Mouse (Mus musculus) midbrain, embryonic 14.5 days (tissue): ENCODE results near the gene Olfr796. TPM values are rescaled to one million over a fixed set of nuclear protein-coding genes. Genes with fewer than 3 reads are reported as not detected.

Source experiments
- ATAC-seq: fragments of 200-750 bp; cut with Nextera tagmentation; 2 replicates; pipeline ENCODE4 v1.8.0; 2017; ENCODE audit warnings: moderate number of reproducible peaks, moderate library complexity; ENCODE audit not compliant: low FRiP score, low TSS enrichment
- DNase-seq: peaks from one replicate; pipeline ENCODE4 v3.0.0-alpha.2; 2015
- H3K27ac ChIP-seq: fragments of 300-500 bp; sonication (generic); replicated peaks from 2 replicates; pipeline ENCODE4 v1.5.1; 2014; ENCODE audit warnings: mild to moderate bottlenecking, low read depth, low read length, moderate library complexity
- H3K27me3 ChIP-seq: fragments of 300-500 bp; sonication (generic); 2 replicates; pipeline ENCODE4 v1.6.1; 2014; ENCODE audit warnings: low read length, control low read depth, mixed read lengths; ENCODE audit not compliant: control insufficient read depth, insufficient read depth
- H3K36me3 ChIP-seq: fragments of 300-500 bp; sonication (generic); 2 replicates; pipeline ENCODE4 v1.6.1; 2014; ENCODE audit warnings: low read length, control low read depth; ENCODE audit not compliant: control insufficient read depth, insufficient read depth
- H3K4me1 ChIP-seq: fragments of 300-500 bp; sonication (generic); 2 replicates; pipeline ENCODE4 v1.6.1; 2014; ENCODE audit warnings: mild to moderate bottlenecking, antibody characterized with exemption, low read length, control low read depth; ENCODE audit not compliant: control insufficient read depth, insufficient read depth
- H3K4me2 ChIP-seq: fragments of 300-500 bp; sonication (generic); 2 replicates; pipeline ENCODE4 v1.6.1; 2014; ENCODE audit warnings: mild to moderate bottlenecking, low read length, moderate library complexity
- H3K4me3 ChIP-seq: fragments of 300-500 bp; sonication (generic); replicated peaks from 2 replicates; pipeline ENCODE4 v1.5.1; 2014; ENCODE audit warnings: low read depth, low read length
- H3K9ac ChIP-seq: fragments of 300-500 bp; sonication (generic); replicated peaks from 2 replicates; pipeline ENCODE4 v1.6.1; 2014; ENCODE audit warnings: mild to moderate bottlenecking, low read length, moderate library complexity
- H3K9me3 ChIP-seq: fragments of 300-500 bp; sonication (generic); 2 replicates; pipeline ENCODE4 v1.6.1; 2016; ENCODE audit warnings: low read length, control low read depth, mixed read lengths; ENCODE audit not compliant: control insufficient read depth
- WGBS: fragments of 180-500 bp; shearing (Covaris S2); extraction: QIAGEN DNeasy Blood & Tissue Kit; methylation state at CpG from one replicate; pipeline ENCODE4 v1.1.7; 2014; 5-methylcytosine and 5-hydroxymethylcytosine counted together
- polyA plus RNA-seq: library from polyadenylated mRNA; unstranded; fragments of >200 nt; fragmentation: Nextera tagmentation; extraction: Ambion mirVana; gene quantifications from 2 replicates; pipeline ENCODE4 v1.2.1, GENCODE M21; 2014

Olfr796 gene
- polyA plus RNA-seq, result not detected in 2 replicates

- ATAC-seq, result no peak
These were observed at the start of gene Olfr796 for GRCm38 (mm10) chr10:129612470-129612869. TSS of gene Olfr796 (minus strand) at chr10:129612570.

GRCm38 (mm10) chr10:129657394-129657793 lies 45.0 kb upstream of the Olfr796 start, which contains the start of gene Olfr800:
TSS of gene Olfr800 (plus strand) at chr10:129657694.
- H3K27ac ChIP-seq, result no peak within 1 kb of the TSS
- H3K9me3 ChIP-seq, result no peaks in the 10 kb centered on the region
- ATAC-seq (no peak), DNase-seq (no peak)
- no peak within 1 kb of the TSS for H3K4me3 ChIP-seq
- H3K9ac ChIP-seq, result no peak within 1 kb of the TSS
- H3K27me3 ChIP-seq, result no peaks in the 10 kb centered on the region
- no peak within 1 kb of the TSS for H3K4me2 ChIP-seq
- H3K4me1 ChIP-seq, result no peaks in the 10 kb centered on the region
- no peaks in the 10 kb centered on the region for H3K36me3 ChIP-seq

More at GRCm38 (mm10) chr10:129612470-129612869, at the start of gene Olfr796:
- H3K4me2 ChIP-seq, result no peak within 1 kb of the TSS
- no peaks in the 10 kb centered on the region for H3K4me1 ChIP-seq
- WGBS, result 95% methylated on average over 1 of the region's 1 CpGs
- no peaks in the 10 kb centered on the region for H3K27me3 ChIP-seq
- no peaks in the 10 kb centered on the region for H3K9me3 ChIP-seq
- no peak for DNase-seq
- H3K27ac ChIP-seq, result no peak within 1 kb of the TSS
- H3K9ac ChIP-seq, result no peak within 1 kb of the TSS
- H3K36me3 ChIP-seq, result no peaks in the 10 kb centered on the region
- H3K4me3 ChIP-seq, result no peak within 1 kb of the TSS

- Histone ChIP-seq H3K9ac (no peak overlapping the region), H3K27me3 (no peaks in the 10 kb centered on the region), H3K4me2 (no peak overlapping the region), H3K36me3 (no peaks in the 10 kb centered on the region), H3K9me3 (no peaks in the 10 kb centered on the region), H3K4me1 (no peaks in the 10 kb centered on the region), H3K27ac (no peak overlapping the region), H3K4me3 (no peak overlapping the region)
- no peak for DNase-seq
- WGBS, result 82% methylated on average over 1 of the region's 1 CpGs
- no peak for ATAC-seq
These were observed 39.4 kb upstream of the Olfr796 start for GRCm38 (mm10) chr10:129651763-129652162.

GRCm38 (mm10) chr10:129637184-129637583 lies 24.8 kb upstream of the Olfr796 start, which contains the start of gene Olfr799:
TSS of gene Olfr799 (plus strand) at chr10:129637484.
- 47% methylated on average over 1 of the region's 1 CpGs for WGBS
- H3K9ac ChIP-seq, result no peak within 1 kb of the TSS
- H3K4me1 ChIP-seq, result no peaks in the 10 kb centered on the region
- no peaks in the 10 kb centered on the region for H3K36me3 ChIP-seq
- H3K4me2 ChIP-seq, result no peak within 1 kb of the TSS
- DNase-seq (no peak), ATAC-seq (no peak)
- no peaks in the 10 kb centered on the region for H3K27me3 ChIP-seq
- no peaks in the 10 kb centered on the region for H3K9me3 ChIP-seq
- no peak within 1 kb of the TSS for H3K27ac ChIP-seq
- no peak within 1 kb of the TSS for H3K4me3 ChIP-seq

GRCm38 (mm10) chr10:129627834-129628233 lies 15.5 kb upstream of the Olfr796 start, which contains the start of gene Olfr798:
TSS of gene Olfr798 (minus strand) at chr10:129627934.
- Histone ChIP-seq H3K27ac (no peak within 1 kb of the TSS), H3K4me3 (no peak within 1 kb of the TSS), H3K27me3 (no peaks in the 10 kb centered on the region), H3K36me3 (no peaks in the 10 kb centered on the region), H3K4me1 (no peaks in the 10 kb centered on the region), H3K9ac (no peak within 1 kb of the TSS), H3K9me3 (no peaks in the 10 kb centered on the region), H3K4me2 (no peak within 1 kb of the TSS)
- 89% methylated on average over 1 of the region's 1 CpGs for WGBS
- DNase-seq (no peak), ATAC-seq (no peak)

GRCm38 (mm10) chr10:129623251-129623650 lies 10.9 kb upstream of the Olfr796 start:
- ATAC-seq (no peak), DNase-seq (peak; percentile 39)
- Histone ChIP-seq H3K27me3 (no peaks in the 10 kb centered on the region), H3K9me3 (no peaks in the 10 kb centered on the region), H3K27ac (no peak overlapping the region), H3K36me3 (no peaks in the 10 kb centered on the region), H3K4me1 (no peaks in the 10 kb centered on the region), H3K4me3 (no peak overlapping the region), H3K9ac (no peak overlapping the region), H3K4me2 (no peak overlapping the region)

- WGBS, result 32% methylated on average over 1 of the region's 1 CpGs
- no peaks in the 10 kb centered on the region for H3K36me3 ChIP-seq
- H3K9ac ChIP-seq, result no peak overlapping the region
- H3K4me1 ChIP-seq, result no peaks in the 10 kb centered on the region
- no peaks in the 10 kb centered on the region for H3K9me3 ChIP-seq
- no peaks in the 10 kb centered on the region for H3K27me3 ChIP-seq
- peak; percentile 6 for DNase-seq
- ATAC-seq, result no peak
- no peak overlapping the region for H3K27ac ChIP-seq
- no peak overlapping the region for H3K4me2 ChIP-seq
- no peak overlapping the region for H3K4me3 ChIP-seq
These were observed 9.4 kb upstream of the Olfr796 start for GRCm38 (mm10) chr10:129621724-129622123.

GRCm38 (mm10) chr10:129577066-129577465 lies 35.3 kb downstream of the Olfr796 start:
- no peaks in the 10 kb centered on the region for H3K27me3 ChIP-seq
- ATAC-seq (no peak), DNase-seq (peak; percentile 41)
- H3K9me3 ChIP-seq, result no peaks in the 10 kb centered on the region
- H3K9ac ChIP-seq, result no peak overlapping the region
- WGBS, result 46% methylated on average over 1 of the region's 1 CpGs
- H3K4me1 ChIP-seq, result no peaks in the 10 kb centered on the region
- H3K27ac ChIP-seq, result no peak overlapping the region
- H3K4me2 ChIP-seq, result no peak overlapping the region
- H3K36me3 ChIP-seq, result no peaks in the 10 kb centered on the region
- no peak overlapping the region for H3K4me3 ChIP-seq

GRCm38 (mm10) chr10:129567355-129567754 lies 45.0 kb downstream of the Olfr796 start, which contains the start of gene Olfr794:
TSS of gene Olfr794 (plus strand) at chr10:129567655.
- Histone ChIP-seq H3K4me2 (no peak within 1 kb of the TSS), H3K27me3 (no peaks in the 10 kb centered on the region), H3K27ac (no peak within 1 kb of the TSS), H3K9me3 (no peaks in the 10 kb centered on the region), H3K9ac (no peak within 1 kb of the TSS), H3K36me3 (no peaks in the 10 kb centered on the region), H3K4me3 (no peak within 1 kb of the TSS), H3K4me1 (no peaks in the 10 kb centered on the region)
- DNase-seq (no peak), ATAC-seq (no peak)
- 81% methylated on average over 2 of the region's 2 CpGs for WGBS
